ENCODE assay signal across 30 mouse cellular contexts in genomic region chr7:58690997-58691596, GRCm38 (mm10). TPM values are rescaled to one million over a fixed set of nuclear protein-coding genes. Genes with fewer than 3 reads are reported as not detected.
DNase-seq lines count a peak whose midpoint lies in the region; ATAC-seq and TF ChIP-seq lines count a peak whose summit lies in the region.
"Had no signal": no experiment of that assay in that cellular context is flagged by ENCODE, and none has a peak within 500 bp of the region (broad histone marks: within the 10 kb centered on the region; RNA-seq: fewer than 3 reads in every experiment).

No protein-coding gene starts in this region.

- 76% methylated on average over 6 of the region's 6 CpGs for WGBS in hindbrain, embryonic 16.5 days
- WGBS in hindbrain, postnatal 0 days, result 84% methylated on average over 6 of the region's 6 CpGs
- WGBS in lung, postnatal 0 days, result 55% methylated on average over 6 of the region's 6 CpGs
- 62% methylated on average over 6 of the region's 6 CpGs for WGBS in lung, adult 2 months
- 60% methylated on average over 6 of the region's 6 CpGs for WGBS in stomach, embryonic 14.5 days

- H3K9ac ChIP-seq in hindbrain, embryonic 16.5 days (ENCODE audit: low read depth, low read length), result no peak overlapping the region
- no peak overlapping the region for H3K9ac ChIP-seq in hindbrain, postnatal 0 days (replicated peaks; ENCODE audit: low read length)
- H3K9ac ChIP-seq in lung, postnatal 0 days (replicated peaks; ENCODE audit: low read depth), result no peak overlapping the region
- H3K9ac ChIP-seq in stomach, embryonic 14.5 days (replicated peaks; ENCODE audit: low read depth, low read length), result no peak overlapping the region
- H3K9ac ChIP-seq: forebrain, embryonic 12.5 days; forebrain, postnatal 0 days; hindbrain, embryonic 12.5 days; limb, embryonic 13.5 days; neural tube, embryonic 13.5 days had no signal

- H3K36me3 ChIP-seq in hindbrain, embryonic 16.5 days (ENCODE audit: control insufficient read depth, insufficient read depth, low read length), result no peaks in the 10 kb centered on the region
- no peaks in the 10 kb centered on the region for H3K36me3 ChIP-seq in hindbrain, postnatal 0 days (ENCODE audit: insufficient read depth, low read length)
- no peaks in the 10 kb centered on the region for H3K36me3 ChIP-seq in lung, postnatal 0 days (ENCODE audit: insufficient read depth, low read length)
- no peaks in the 10 kb centered on the region for H3K36me3 ChIP-seq in stomach, embryonic 14.5 days (ENCODE audit: control insufficient read depth, insufficient read depth, low read length)
- H3K36me3 ChIP-seq: forebrain, embryonic 12.5 days; G1E; hindbrain, embryonic 12.5 days; limb, embryonic 13.5 days; midbrain, embryonic 10.5 days; neural tube, embryonic 13.5 days had no signal

- peaks cover 5% of the 10 kb centered on the region; the same call in 1 of the 2 replicates for H3K4me1 ChIP-seq in hindbrain, embryonic 16.5 days (ENCODE audit: control insufficient read depth, insufficient read depth, low read depth, low read length)
- 0 out of 2 replicates have a peak, but pooled peaks cover 5% of the 10 kb centered on the region for H3K4me1 ChIP-seq in hindbrain, postnatal 0 days (ENCODE audit: insufficient read depth, low read length)
- peaks cover 9% of the 10 kb centered on the region; the same call in 1 of the 2 replicates for H3K4me1 ChIP-seq in lung, postnatal 0 days (ENCODE audit: insufficient read depth, low read depth, low read length)
- H3K4me1 ChIP-seq in lung, adult 2 months (ENCODE audit: control insufficient read depth, insufficient read depth, low read length), result peaks cover 9% of the 10 kb centered on the region
- peaks cover 12% of the 10 kb centered on the region for H3K4me1 ChIP-seq in stomach, embryonic 14.5 days (ENCODE audit: control insufficient read depth, insufficient read depth, low read length)

- no peak for DNase-seq in hindbrain, postnatal 0 days (ENCODE audit: low spot score)
- DNase-seq in lung, postnatal 0 days (ENCODE audit: low spot score), result no peak
- no peak for DNase-seq in lung, adult 2 months
- peak; percentile 37 for DNase-seq in 3T3-L1 (ENCODE audit: low read depth, low spot score)
- DNase-seq in gastrocnemius, adult 8-10 months (ENCODE audit: low spot score in 2 of 2), result no peak
- no peak for DNase-seq in left cerebral cortex, adult 9 months (ENCODE audit: low spot score in 2 of 2)
- DNase-seq: adrenal gland, postnatal 25 days; cerebellum, adult 2 months; gastrocnemius, postnatal 14 days; heart, adult 11 months; heart, postnatal 36 days; kidney, adult 9 months; kidney, postnatal 14 days; right cerebral cortex, postnatal 14 days; thymus, adult 2 months; thymus, postnatal 36 days had no signal

- H3K27ac ChIP-seq in hindbrain, embryonic 16.5 days (ENCODE audit: low read depth, low read length), result no peak overlapping the region
- H3K27ac ChIP-seq in hindbrain, postnatal 0 days, result no peak overlapping the region
- no peak overlapping the region for H3K27ac ChIP-seq in lung, postnatal 0 days (ENCODE audit: low read length)
- H3K27ac ChIP-seq in stomach, embryonic 14.5 days (ENCODE audit: low read length), result peak overlapping the region; percentile 21; the same call in 1 of the 2 replicates
- H3K27ac ChIP-seq: forebrain, embryonic 12.5 days; hindbrain, embryonic 12.5 days; limb, embryonic 13.5 days; midbrain, embryonic 10.5 days; neural tube, embryonic 13.5 days had no signal

- no peak for TF ChIP-seq CTCF in hindbrain, postnatal 0 days (IDR thresholded peaks at IDR 0.05; ENCODE audit: low read depth)
- TF ChIP-seq CTCF in lung, postnatal 0 days (IDR thresholded peaks at IDR 0.05), result no peak
- TF ChIP-seq CTCF in lung, adult 2 months (IDR thresholded peaks at IDR 0.05; ENCODE audit: insufficient read depth, low read length), result no peak

- H3K27me3 ChIP-seq in hindbrain, embryonic 16.5 days (replicated peaks; ENCODE audit: control insufficient read depth, insufficient read depth, low read length), result no peaks in the 10 kb centered on the region
- no peaks in the 10 kb centered on the region for H3K27me3 ChIP-seq in hindbrain, postnatal 0 days (ENCODE audit: insufficient read depth, low read length)
- H3K27me3 ChIP-seq in lung, postnatal 0 days (replicated peaks; ENCODE audit: insufficient read depth, low read length), result no peaks in the 10 kb centered on the region
- H3K27me3 ChIP-seq in stomach, embryonic 14.5 days (ENCODE audit: control insufficient read depth, insufficient read depth, low read length), result no peaks in the 10 kb centered on the region
- H3K27me3 ChIP-seq: forebrain, embryonic 12.5 days; hindbrain, embryonic 12.5 days; limb, embryonic 13.5 days; neural tube, embryonic 13.5 days had no signal

- no peak for TF ChIP-seq POLR2A in lung, adult 2 months (IDR thresholded peaks at IDR 0.05; ENCODE audit: borderline replicate concordance, extremely low read depth, low read depth, low read length)

- no peaks in the 10 kb centered on the region for H3K9me3 ChIP-seq in hindbrain, embryonic 16.5 days (ENCODE audit: control insufficient read depth, low read length)
- no peaks in the 10 kb centered on the region for H3K9me3 ChIP-seq in hindbrain, postnatal 0 days (ENCODE audit: low read length)
- H3K9me3 ChIP-seq in lung, postnatal 0 days (ENCODE audit: low read length), result no peaks in the 10 kb centered on the region
- H3K9me3 ChIP-seq in stomach, embryonic 14.5 days (ENCODE audit: control insufficient read depth, low read depth, low read length), result no peaks in the 10 kb centered on the region
- H3K9me3 ChIP-seq: forebrain, embryonic 12.5 days; hindbrain, embryonic 12.5 days; limb, embryonic 13.5 days; midbrain, embryonic 10.5 days; neural tube, embryonic 13.5 days had no signal

- TF ChIP-seq EP300 in lung, postnatal 0 days (IDR thresholded peaks at IDR 0.05), result no peak

- 0 out of 2 replicates have a peak, but pooled peaks have one; percentile 35 for ATAC-seq in hindbrain, embryonic 16.5 days
- ATAC-seq in hindbrain, postnatal 0 days, result no peak
- ATAC-seq in lung, postnatal 0 days, result peak; percentile 19; the same call in 1 of the 2 replicates
- ATAC-seq in stomach, embryonic 14.5 days (ENCODE audit: insufficient number of reproducible peaks, insufficient read depth, low FRiP score, low read depth), result no peak
- ATAC-seq: intestine, postnatal 0 days had no signal

- H3K4me2 ChIP-seq in hindbrain, embryonic 16.5 days (ENCODE audit: low read length), result no peak overlapping the region
- no peak overlapping the region for H3K4me2 ChIP-seq in hindbrain, postnatal 0 days (ENCODE audit: low read depth, low read length)
- no peak overlapping the region for H3K4me2 ChIP-seq in lung, postnatal 0 days (replicated peaks; ENCODE audit: low read depth, low read length)
- H3K4me2 ChIP-seq in stomach, embryonic 14.5 days (replicated peaks; ENCODE audit: low read depth, low read length), result no peak overlapping the region
- H3K4me2 ChIP-seq: forebrain, embryonic 12.5 days; heart, embryonic 11.5 days; hindbrain, embryonic 12.5 days; limb, embryonic 13.5 days; liver, embryonic 11.5 days; neural tube, embryonic 13.5 days had no signal

- H3K4me3 ChIP-seq in hindbrain, embryonic 16.5 days (ENCODE audit: low read length), result no peak overlapping the region
- H3K4me3 ChIP-seq in hindbrain, postnatal 0 days (ENCODE audit: low read length), result no peak overlapping the region
- no peak overlapping the region for H3K4me3 ChIP-seq in lung, postnatal 0 days (ENCODE audit: low read depth, low read length)
- no peak overlapping the region for H3K4me3 ChIP-seq in lung, adult 2 months (replicated peaks; ENCODE audit: extremely low read depth, low read depth, low read length)
- no peak overlapping the region for H3K4me3 ChIP-seq in stomach, embryonic 14.5 days (ENCODE audit: low read depth, low read length)
- H3K4me3 ChIP-seq: forebrain, embryonic 12.5 days; hindbrain, embryonic 12.5 days; left cerebral cortex, adult 2 months; limb, embryonic 13.5 days; midbrain, embryonic 10.5 days; myocyte; neural tube, embryonic 13.5 days had no signal

RNA-seq across cellular contexts. Expression of gene Atp10a, which starts 35.1 kb away (rescaled TPM):
- polyA plus RNA-seq in hindbrain, embryonic 16.5 days (2015; fragmentation: Nextera tagmentation; extraction: Ambion mirVana), result 1.1 TPM in 2 replicates
- total RNA-seq in hindbrain, postnatal 0 days (2014; rRNA removed), result 3.6 and 5.9 TPM in 2 replicates
- 0.75 and 1.1 TPM in 2 replicates for polyA plus RNA-seq in hindbrain, postnatal 0 days (2015; fragmentation: Nextera tagmentation; extraction: Ambion mirVana)
- polyA plus RNA-seq in lung, postnatal 0 days (2015; fragmentation: Nextera tagmentation; extraction: Ambion mirVana), result 2.0 and 2.5 TPM in 2 replicates
- 8.6 and 8.9 TPM in 2 replicates for polyA plus RNA-seq in lung, adult 2 months (2012; rRNA removed)
- 4.3 and 4.4 TPM in 2 replicates for polyA plus RNA-seq in stomach, embryonic 14.5 days (2014; fragmentation: Nextera tagmentation; extraction: Ambion mirVana)
- 1 to 10 TPM in 2 of 4 experiments, under 1 TPM in 2; 0.90 to 1.1 (median 1.0) TPM for total RNA-seq in gastrocnemius, adult 8-10 months (2022)
- total RNA-seq: G1E had no signal
- polyA plus RNA-seq: G1E had no signal

Comparison
In these comparisons a context has a peak if more than half of its experiments do, and no peak if none do; other contexts are left out.
1. ATAC-seq: peak in hindbrain, embryonic 16.5 days (single experiment) and lung, postnatal 0 days (single experiment); none in hindbrain, postnatal 0 days (single experiment) and stomach, embryonic 14.5 days (single experiment).